Mouse (Mus musculus): ENCODE measurements around the gene Lnpep. TPM values are rescaled to one million over a fixed set of nuclear protein-coding genes. Genes with fewer than 3 reads are reported as not detected.

The Lnpep gene
- polyA plus RNA-seq, 1 experiment from 2014 or later = 8.8 TPM

DNA sequence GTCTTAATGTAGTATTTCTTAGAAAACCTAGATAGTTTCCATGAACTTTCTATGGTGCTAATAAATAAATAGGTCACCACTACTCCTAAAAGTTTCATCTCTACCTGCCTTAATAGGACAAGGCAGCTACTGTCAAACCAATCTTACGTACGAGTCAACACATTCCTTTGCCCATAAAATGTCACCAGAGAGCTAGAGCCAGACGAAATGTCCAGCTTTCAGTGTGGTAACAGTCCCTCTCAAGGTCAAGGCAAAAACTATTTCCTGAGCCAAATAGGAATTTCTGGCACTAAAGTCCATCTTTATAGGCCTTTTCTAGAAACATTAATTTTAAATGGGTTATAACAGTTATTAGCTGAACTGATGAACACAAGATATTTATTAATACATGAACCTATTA lies 3.3 kb downstream of the Lnpep start:
- Histone ChIP-seq H3K4me3 (ENCODE audit: low read depth, low read length) (no peak overlapping the region), H3K9me3 (ENCODE audit: control insufficient read depth, low read length) (no peaks in the 10 kb centered on the region), H3K36me3 (ENCODE audit: control insufficient read depth, insufficient read depth, low read length) (no peaks in the 10 kb centered on the region), H3K4me1 (ENCODE audit: control insufficient read depth, insufficient read depth, low read length) (peaks cover 15% of the 10 kb centered on the region), H3K4me2 (ENCODE audit: low read depth, low read length) (no peak overlapping the region), H3K27me3 (replicated peaks; ENCODE audit: control insufficient read depth, insufficient read depth, low read length) (no peaks in the 10 kb centered on the region), H3K9ac (ENCODE audit: low read depth, low read length) (no peak overlapping the region), H3K27ac (replicated peaks; ENCODE audit: low read depth, low read length) (no peak overlapping the region)
- ATAC-seq (ENCODE audit: low read depth) (no peak), DNase-seq (ENCODE audit: low spot score) (no peak)
- 76% methylated on average over 3 of the region's 3 CpGs for WGBS

DNA sequence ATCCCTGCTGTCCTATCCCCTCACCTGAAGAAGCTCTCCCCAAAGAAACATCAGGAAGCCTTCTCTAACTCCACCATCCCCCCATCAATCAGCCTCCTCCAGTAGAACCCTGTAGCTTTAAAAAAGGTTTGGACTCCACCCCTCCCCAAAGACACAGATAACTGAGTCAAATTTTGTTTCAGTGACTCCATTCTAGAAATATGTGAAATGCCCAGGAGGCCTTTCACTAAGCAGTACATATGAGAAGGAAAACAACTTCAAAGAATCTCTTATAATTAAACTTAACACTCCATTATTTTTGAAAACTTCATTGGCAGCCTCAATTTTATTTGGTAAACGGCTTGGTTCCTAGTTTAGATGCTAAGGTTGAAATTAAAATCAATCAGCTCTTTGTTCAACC lies 6.4 kb downstream of the Lnpep start:
- Histone ChIP-seq H3K27ac (replicated peaks; ENCODE audit: low read depth, low read length) (no peak overlapping the region), H3K4me3 (ENCODE audit: low read depth, low read length) (no peak overlapping the region), H3K4me1 (ENCODE audit: control insufficient read depth, insufficient read depth, low read length) (peaks cover 9% of the 10 kb centered on the region), H3K4me2 (ENCODE audit: low read depth, low read length) (no peak overlapping the region), H3K27me3 (replicated peaks; ENCODE audit: control insufficient read depth, insufficient read depth, low read length) (no peaks in the 10 kb centered on the region), H3K36me3 (ENCODE audit: control insufficient read depth, insufficient read depth, low read length) (no peaks in the 10 kb centered on the region), H3K9ac (ENCODE audit: low read depth, low read length) (no peak overlapping the region), H3K9me3 (ENCODE audit: control insufficient read depth, low read length) (no peaks in the 10 kb centered on the region)
- no peak for ATAC-seq (ENCODE audit: low read depth)
- DNase-seq (ENCODE audit: low spot score) = no peak
- WGBS = 54% methylated on average over 1 of the region's 1 CpGs

DNA sequence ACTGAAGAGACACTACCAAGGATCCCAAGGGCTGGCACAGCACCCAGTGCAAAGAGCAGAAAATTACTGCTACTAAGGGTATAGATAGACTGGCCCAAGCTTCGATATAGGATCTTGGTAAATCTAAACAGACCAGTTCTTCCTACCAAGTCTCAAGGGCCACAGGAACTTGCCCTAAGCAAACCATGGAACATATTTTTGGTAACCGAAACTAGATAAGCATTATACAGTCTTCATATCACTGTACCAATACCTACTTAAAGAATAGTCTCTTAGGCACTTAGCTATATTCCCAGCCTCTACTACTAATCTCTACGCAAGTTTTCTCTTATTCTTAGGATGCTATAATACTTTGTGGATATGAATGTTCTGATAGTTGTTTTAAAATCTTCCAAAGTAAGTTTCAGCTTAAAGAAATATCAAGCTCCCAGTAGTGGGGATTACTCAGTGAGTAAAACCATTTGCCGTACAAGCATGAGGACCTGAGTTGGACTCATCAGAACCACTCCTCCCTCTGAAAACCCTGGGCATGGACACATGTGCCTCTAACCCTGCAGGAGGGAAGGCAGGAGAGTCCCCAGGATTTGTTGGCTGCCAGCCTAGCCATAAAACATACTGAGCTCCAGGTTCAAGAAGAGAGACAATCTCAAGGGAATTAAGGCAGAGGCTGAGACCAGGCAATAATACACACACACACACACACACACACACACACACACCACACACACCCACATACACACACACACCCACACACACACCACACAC lies 7.2 kb downstream of the Lnpep start:
- Histone ChIP-seq H3K36me3 (ENCODE audit: control insufficient read depth, insufficient read depth, low read length) (no peaks in the 10 kb centered on the region), H3K27me3 (replicated peaks; ENCODE audit: control insufficient read depth, insufficient read depth, low read length) (no peaks in the 10 kb centered on the region), H3K4me3 (ENCODE audit: low read depth, low read length) (no peak overlapping the region), H3K9ac (ENCODE audit: low read depth, low read length) (no peak overlapping the region), H3K9me3 (ENCODE audit: control insufficient read depth, low read length) (no peaks in the 10 kb centered on the region), H3K4me1 (ENCODE audit: control insufficient read depth, insufficient read depth, low read length) (peaks cover 3% of the 10 kb centered on the region), H3K4me2 (ENCODE audit: low read depth, low read length) (no peak overlapping the region), H3K27ac (replicated peaks; ENCODE audit: low read depth, low read length) (no peak overlapping the region)
- WGBS = 88% methylated on average over 4 of the region's 4 CpGs
- no peak for ATAC-seq (ENCODE audit: low read depth)
- DNase-seq (ENCODE audit: low spot score) = no peak

DNA sequence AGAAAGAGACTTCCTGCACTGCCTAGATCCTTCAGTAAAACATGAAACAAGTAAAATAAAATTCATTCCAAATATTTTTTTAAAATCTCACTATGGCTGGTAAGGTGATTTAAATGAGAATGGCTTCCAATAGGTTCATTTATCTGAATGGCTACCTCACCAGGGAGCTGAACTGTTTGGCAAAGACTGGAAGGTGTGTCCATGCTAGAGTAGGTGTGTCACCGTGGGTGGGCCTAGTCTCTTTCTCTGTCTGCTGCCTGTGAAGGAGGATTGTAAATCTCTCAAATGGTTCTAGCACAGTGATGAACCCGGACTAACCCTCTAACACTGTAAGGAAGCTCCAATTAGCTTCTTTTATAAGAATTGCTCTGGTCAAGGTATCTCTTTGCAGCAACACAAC lies 12.5 kb downstream of the Lnpep start:
- 84% methylated on average over 2 of the region's 2 CpGs for WGBS
- Histone ChIP-seq H3K27me3 (replicated peaks; ENCODE audit: control insufficient read depth, insufficient read depth, low read length) (no peaks in the 10 kb centered on the region), H3K4me1 (ENCODE audit: control insufficient read depth, insufficient read depth, low read length) (no peaks in the 10 kb centered on the region), H3K9ac (ENCODE audit: low read depth, low read length) (no peak overlapping the region), H3K36me3 (ENCODE audit: control insufficient read depth, insufficient read depth, low read length) (no peaks in the 10 kb centered on the region), H3K4me2 (ENCODE audit: low read depth, low read length) (no peak overlapping the region), H3K27ac (replicated peaks; ENCODE audit: low read depth, low read length) (no peak overlapping the region), H3K4me3 (ENCODE audit: low read depth, low read length) (no peak overlapping the region), H3K9me3 (ENCODE audit: control insufficient read depth, low read length) (no peaks in the 10 kb centered on the region)
- DNase-seq (ENCODE audit: low spot score) (no peak), ATAC-seq (ENCODE audit: low read depth) (no peak)

DNA sequence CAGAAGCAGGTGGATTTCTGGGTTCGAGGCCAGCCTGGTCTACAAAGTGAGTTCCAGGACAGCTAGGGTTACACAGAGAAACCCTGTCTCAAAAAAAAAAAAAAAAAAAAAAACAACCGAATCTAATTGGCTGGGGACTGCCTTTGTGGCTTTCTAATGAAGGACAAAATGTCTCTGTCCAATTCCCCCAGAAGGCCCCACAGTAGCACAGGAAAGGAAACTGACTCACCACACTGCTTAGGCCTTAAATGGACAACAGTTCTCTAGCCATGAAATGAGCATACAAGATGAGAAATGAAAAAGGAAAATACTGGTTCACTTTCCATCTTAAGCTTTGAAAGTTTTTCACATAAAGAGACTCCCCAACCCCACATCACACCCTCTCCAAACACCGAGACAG lies 15.3 kb downstream of the Lnpep start:
- no peak overlapping the region for H3K4me2 ChIP-seq (ENCODE audit: low read depth, low read length)
- DNase-seq (ENCODE audit: low spot score) (no peak), ATAC-seq (ENCODE audit: low read depth) (no peak)
- H3K9me3 ChIP-seq (ENCODE audit: control insufficient read depth, low read length) = no peaks in the 10 kb centered on the region
- no peak overlapping the region for H3K9ac ChIP-seq (ENCODE audit: low read depth, low read length)
- H3K4me1 ChIP-seq (ENCODE audit: control insufficient read depth, insufficient read depth, low read length) = no peaks in the 10 kb centered on the region
- no peaks in the 10 kb centered on the region for H3K36me3 ChIP-seq (ENCODE audit: control insufficient read depth, insufficient read depth, low read length)
- H3K27ac ChIP-seq (replicated peaks; ENCODE audit: low read depth, low read length) = no peak overlapping the region
- H3K4me3 ChIP-seq (ENCODE audit: low read depth, low read length) = no peak overlapping the region
- WGBS = 79% methylated on average over 2 of the region's 3 CpGs
- no peaks in the 10 kb centered on the region for H3K27me3 ChIP-seq (replicated peaks; ENCODE audit: control insufficient read depth, insufficient read depth, low read length)

DNA sequence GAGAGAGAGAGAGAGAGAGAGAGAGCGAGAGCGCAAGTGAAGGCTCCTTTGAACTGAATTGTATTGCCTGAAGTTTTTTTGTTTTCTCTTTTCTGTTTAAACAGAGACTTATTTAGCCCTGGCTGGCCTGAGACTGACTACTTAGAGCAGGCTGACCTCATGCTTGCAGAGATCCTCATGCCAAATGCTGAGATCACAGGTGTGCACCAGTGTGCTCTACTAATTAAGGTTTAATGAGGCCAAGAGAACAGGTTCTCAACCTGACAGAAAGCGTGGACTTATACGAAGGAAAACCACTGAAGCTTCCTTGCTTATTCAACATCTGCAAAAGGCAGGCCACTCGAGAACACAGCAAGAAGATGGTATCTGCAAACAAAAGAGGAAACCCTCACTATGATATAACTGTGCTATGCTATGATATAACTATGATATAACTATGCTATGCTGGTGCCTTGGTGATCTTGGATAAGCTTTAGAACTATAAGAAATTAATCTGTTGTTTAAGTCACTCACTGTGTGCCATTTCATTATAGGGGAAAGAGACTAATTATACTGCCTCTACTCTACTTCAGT lies 16.3 kb downstream of the Lnpep start:
- no peak overlapping the region for H3K27ac ChIP-seq (replicated peaks; ENCODE audit: low read depth, low read length)
- no peaks in the 10 kb centered on the region for H3K4me1 ChIP-seq (ENCODE audit: control insufficient read depth, insufficient read depth, low read length)
- H3K4me2 ChIP-seq (ENCODE audit: low read depth, low read length) = no peak overlapping the region
- DNase-seq (ENCODE audit: low spot score) (no peak), ATAC-seq (ENCODE audit: low read depth) (no peak)
- no peaks in the 10 kb centered on the region for H3K9me3 ChIP-seq (ENCODE audit: control insufficient read depth, low read length)
- no peaks in the 10 kb centered on the region for H3K36me3 ChIP-seq (ENCODE audit: control insufficient read depth, insufficient read depth, low read length)
- WGBS = 83% methylated on average over 5 of the region's 5 CpGs
- H3K9ac ChIP-seq (ENCODE audit: low read depth, low read length) = no peak overlapping the region
- no peaks in the 10 kb centered on the region for H3K27me3 ChIP-seq (replicated peaks; ENCODE audit: control insufficient read depth, insufficient read depth, low read length)
- no peak overlapping the region for H3K4me3 ChIP-seq (ENCODE audit: low read depth, low read length)

DNA sequence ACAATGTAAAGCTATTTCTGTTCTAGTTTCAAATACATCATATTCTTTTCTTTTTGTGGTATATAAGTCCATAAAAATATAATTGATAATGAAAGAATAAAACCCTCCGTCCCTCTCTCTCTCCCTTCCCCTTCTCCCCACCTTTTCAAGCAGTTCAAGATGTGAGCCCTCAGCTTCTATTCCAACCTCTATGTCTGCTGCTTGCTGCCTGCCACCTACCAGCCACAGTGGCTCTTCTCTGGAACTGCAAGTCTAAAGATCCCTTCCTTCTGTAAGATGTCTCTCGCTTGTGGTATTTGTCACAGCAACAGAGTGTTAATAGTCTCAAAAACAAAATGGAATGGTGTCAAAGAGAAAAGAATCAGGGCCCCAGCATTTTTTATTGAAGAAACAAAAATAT lies 20.3 kb downstream of the Lnpep start:
- no peak for DNase-seq (ENCODE audit: low spot score)
- Histone ChIP-seq H3K4me1 (ENCODE audit: control insufficient read depth, insufficient read depth, low read length) (peaks cover 15% of the 10 kb centered on the region), H3K27me3 (replicated peaks; ENCODE audit: control insufficient read depth, insufficient read depth, low read length) (no peaks in the 10 kb centered on the region), H3K36me3 (ENCODE audit: control insufficient read depth, insufficient read depth, low read length) (no peaks in the 10 kb centered on the region), H3K9ac (ENCODE audit: low read depth, low read length) (no peak overlapping the region), H3K9me3 (ENCODE audit: control insufficient read depth, low read length) (no peaks in the 10 kb centered on the region), H3K27ac (replicated peaks; ENCODE audit: low read depth, low read length) (no peak overlapping the region), H3K4me2 (ENCODE audit: low read depth, low read length) (no peak overlapping the region), H3K4me3 (ENCODE audit: low read depth, low read length) (no peak overlapping the region)
- 79% methylated on average over 2 of the region's 2 CpGs for WGBS
- ATAC-seq (ENCODE audit: low read depth) = no peak

DNA sequence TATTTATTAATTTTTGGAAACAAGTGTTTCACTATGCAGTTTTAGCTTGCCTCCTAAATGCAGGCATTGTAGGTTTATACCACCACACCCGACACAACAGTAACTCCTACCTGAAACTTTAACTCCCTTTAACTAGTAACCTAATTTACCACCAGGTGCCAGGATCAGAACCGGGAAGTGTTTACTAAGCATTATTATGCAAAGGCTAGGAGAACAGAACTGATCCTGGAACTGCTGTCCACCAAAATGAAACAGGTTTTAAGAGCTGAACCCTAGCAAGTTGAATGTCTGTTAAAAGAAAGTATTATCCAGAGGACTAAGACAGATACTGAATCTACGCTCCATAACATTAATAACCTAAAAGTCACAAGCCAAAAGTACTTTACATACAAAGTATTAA lies 21.2 kb downstream of the Lnpep start:
- Histone ChIP-seq H3K27me3 (replicated peaks; ENCODE audit: control insufficient read depth, insufficient read depth, low read length) (no peaks in the 10 kb centered on the region), H3K9ac (ENCODE audit: low read depth, low read length) (no peak overlapping the region), H3K4me1 (ENCODE audit: control insufficient read depth, insufficient read depth, low read length) (peaks cover 15% of the 10 kb centered on the region), H3K27ac (replicated peaks; ENCODE audit: low read depth, low read length) (no peak overlapping the region), H3K4me3 (ENCODE audit: low read depth, low read length) (no peak overlapping the region), H3K36me3 (ENCODE audit: control insufficient read depth, insufficient read depth, low read length) (no peaks in the 10 kb centered on the region), H3K4me2 (ENCODE audit: low read depth, low read length) (no peak overlapping the region), H3K9me3 (ENCODE audit: control insufficient read depth, low read length) (no peaks in the 10 kb centered on the region)
- WGBS = 81% methylated on average over 3 of the region's 3 CpGs
- DNase-seq (ENCODE audit: low spot score) (no peak), ATAC-seq (ENCODE audit: low read depth) (no peak)

DNA sequence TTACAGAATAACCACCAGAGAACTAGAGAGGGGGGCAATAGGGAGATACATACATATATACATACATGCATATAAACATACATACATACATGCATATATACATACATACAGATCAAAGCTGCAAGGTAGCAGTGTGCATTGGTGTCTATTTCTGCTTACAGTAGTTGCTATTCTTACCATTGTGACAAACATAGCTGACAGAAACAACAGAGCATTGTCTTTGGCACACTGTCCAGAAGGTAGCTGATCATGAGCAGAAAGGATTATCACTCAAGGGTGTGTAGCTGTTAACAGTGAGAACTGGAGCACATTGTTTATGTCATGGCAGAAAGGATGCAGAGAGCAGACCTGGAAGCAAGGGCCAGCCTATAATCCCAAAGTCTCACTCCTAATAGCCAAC lies 22.1 kb downstream of the Lnpep start:
- no peak for ATAC-seq (ENCODE audit: low read depth)
- H3K4me3 ChIP-seq (ENCODE audit: low read depth, low read length) = no peak overlapping the region

More for the DNA sequence above, 22.1 kb downstream of the Lnpep start:
- H3K9ac ChIP-seq (ENCODE audit: low read depth, low read length) = no peak overlapping the region
- no peak overlapping the region for H3K4me2 ChIP-seq (ENCODE audit: low read depth, low read length)
- H3K36me3 ChIP-seq (ENCODE audit: control insufficient read depth, insufficient read depth, low read length) = no peaks in the 10 kb centered on the region
- no peak for DNase-seq (ENCODE audit: low spot score)
- H3K4me1 ChIP-seq (ENCODE audit: control insufficient read depth, insufficient read depth, low read length) = peaks cover 15% of the 10 kb centered on the region
- H3K9me3 ChIP-seq (ENCODE audit: control insufficient read depth, low read length) = no peaks in the 10 kb centered on the region
- no peaks in the 10 kb centered on the region for H3K27me3 ChIP-seq (replicated peaks; ENCODE audit: control insufficient read depth, insufficient read depth, low read length)
- no peak overlapping the region for H3K27ac ChIP-seq (replicated peaks; ENCODE audit: low read depth, low read length)

Measured in embryonic facial prominence, embryonic 14.5 days (tissue).